Mouse (Mus musculus) heart, postnatal 0 days (tissue): ENCODE data around the gene Dip2b.

Experiments used
- CTCF ChIP-seq: IDR thresholded peaks from 2 replicates; pipeline ENCODE4 v1.5.1; 2016; ENCODE audit warnings: antibody characterized with exemption, control low read depth, low read depth
- EP300 ChIP-seq: IDR thresholded peaks from 2 replicates; pipeline ENCODE4 v1.6.1; 2016; ENCODE audit warnings: antibody characterized with exemption, low read depth

GRCm38 (mm10) chr15:100042048-100042400 lies 3.6 kb downstream of the Dip2b start:
- TF ChIP-seq CTCF (no peak), EP300 (no peak)
